Mouse (Mus musculus) thymus, adult 2 months (tissue): ENCODE data around the gene Prss12.

ENCODE experiments used
- CTCF ChIP-seq: fragments of 200-500 bp; IDR thresholded peaks from 2 replicates; pipeline ENCODE4 v1.5.1; 2012; ENCODE audit warnings: mild to moderate bottlenecking, control low read depth, low read length, moderate library complexity, borderline replicate concordance; ENCODE audit not compliant: control insufficient read depth, poor library complexity, insufficient read depth; ENCODE audit errors: extremely low read depth
- POLR2A ChIP-seq: fragments of 200-500 bp; IDR thresholded peaks from 2 replicates; pipeline ENCODE4 v1.6.1; 2012; ENCODE audit warnings: mild to moderate bottlenecking, low read length, control low read depth, moderate library complexity; ENCODE audit not compliant: control insufficient read depth, poor library complexity, insufficient read depth; ENCODE audit errors: extremely low read depth

DNA sequence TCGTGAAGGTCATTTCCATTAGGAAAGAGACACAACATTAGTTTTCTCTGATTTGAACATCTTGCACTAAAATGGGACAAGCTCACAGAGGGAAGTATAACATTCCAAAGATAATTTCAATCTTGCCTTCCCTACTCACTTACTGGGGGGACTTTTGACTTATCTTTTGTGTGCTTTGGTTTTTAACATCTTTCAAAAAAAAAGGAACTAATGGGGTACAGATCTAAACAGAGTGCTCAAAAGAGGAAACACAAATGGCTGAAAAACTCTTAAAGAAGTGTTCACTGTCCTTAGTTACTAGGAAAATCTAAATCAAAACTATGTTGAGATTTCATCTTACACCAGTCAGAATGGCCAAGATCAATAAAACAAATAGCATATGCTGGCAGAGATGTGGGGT, 90.6 kb downstream of the Prss12 start:
- TF ChIP-seq POLR2A (no peak), CTCF (no peak)
